Mouse (Mus musculus): ENCODE results near the gene Rcsd1. TPM values are rescaled to one million over a fixed set of nuclear protein-coding genes. Genes with fewer than 3 reads are reported as not detected.

Gene Rcsd1
- total and polyA plus RNA-seq, 3 experiments, result 22.7 to 81.1 (median 35.7) TPM

- peaks cover 16 to 49% of the 10 kb centered on the region in 2 experiments for H3K4me1 ChIP-seq (ENCODE audit: control insufficient read depth in 1 of 2, insufficient read depth in 2 of 2)
These were observed 46.9 kb downstream of the Rcsd1 start for GRCm38 (mm10) chr1:165662426-165663192.

GRCm38 (mm10) chr1:165661725-165662124 is 47.8 kb downstream of the Rcsd1 start:
- TF ChIP-seq ZMIZ1 (IDR thresholded peaks at IDR 0.05; ENCODE audit: low read depth, low read length) (no peak), MAX (IDR thresholded peaks at IDR 0.05; ENCODE audit: low read length) (no peak), POLR2A (IDR thresholded peaks at IDR 0.05; ENCODE audit: low read depth, low read length) (no peak), RCOR1 (conservative IDR thresholded peaks at IDR 0.05; ENCODE audit: low read depth, low read length) (no peak), SIN3A (IDR thresholded peaks at IDR 0.05; ENCODE audit: low read length) (no peak)
- no peak overlapping the region for H3K27ac ChIP-seq (ENCODE audit: insufficient read depth, low read depth)
- H3K4me1 ChIP-seq (ENCODE audit: control insufficient read depth in 1 of 2, insufficient read depth in 2 of 2), result peaks cover 16 to 50% of the 10 kb centered on the region in 2 experiments
- H3K36me3 ChIP-seq (replicated peaks in 1 of 2; ENCODE audit: control insufficient read depth in 1 of 2, insufficient read depth in 1 of 2, low read length in 1 of 2), result peaks cover 30 to 89% of the 10 kb centered on the region in 2 experiments
- H3K4me3 ChIP-seq (replicated peaks in 1 of 3; ENCODE audit: low read depth in 2 of 3, low read length in 2 of 3, poor library complexity in 1 of 3), result no peak overlapping the region
- in situ Hi-C loops (cut with MboI; ENCODE audit: low pct_ligation_motif_present, low pct_unique_long_range_greater_than_20kb, low sequenced_read_pairs) (loop anchor here (5.0 to 25.0 kb wide), 3 partner anchors 76 to 501 kb away; no protein-coding TSS in a partner anchor), dilution Hi-C loops (cut with MboI; ENCODE audit: extremely low pct_ligation_motif_present, extremely low pct_unique_long_range_greater_than_20kb, low sequenced_read_pairs) (no loop called here)
- H3K79me2 ChIP-seq (replicated peaks; ENCODE audit: control insufficient read depth, extremely low read depth, insufficient read depth, poor library complexity, severe bottlenecking), result no peaks in the 10 kb centered on the region
- no peak for DNase-seq (ENCODE audit: extremely low read depth)
- H3K4me2 ChIP-seq (ENCODE audit: insufficient read depth, low read depth, poor library complexity, severe bottlenecking), result no peak overlapping the region
- no peaks in the 10 kb centered on the region for H3K27me3 ChIP-seq (replicated peaks)
- H3K9me3 ChIP-seq (replicated peaks; ENCODE audit: low read length), result peaks cover 6% of the 10 kb centered on the region
- no peak overlapping the region for H3K9ac ChIP-seq (ENCODE audit: insufficient read depth, low read depth)

More at GRCm38 (mm10) chr1:165662426-165663192, 46.9 kb downstream of the Rcsd1 start:
- peak; percentile 46 for DNase-seq (ENCODE audit: extremely low read depth)
- Histone ChIP-seq H3K9me3 (replicated peaks; ENCODE audit: low read length) (peaks cover 1% of the 10 kb centered on the region), H3K4me2 (ENCODE audit: insufficient read depth, low read depth, poor library complexity, severe bottlenecking) (no peak overlapping the region), H3K36me3 (replicated peaks in 1 of 2; ENCODE audit: control insufficient read depth in 1 of 2, insufficient read depth in 1 of 2, low read length in 1 of 2) (peaks cover 25 to 93% of the 10 kb centered on the region in 2 experiments), H3K27me3 (replicated peaks) (no peaks in the 10 kb centered on the region), H3K79me2 (replicated peaks; ENCODE audit: control insufficient read depth, extremely low read depth, insufficient read depth, poor library complexity, severe bottlenecking) (no peaks in the 10 kb centered on the region), H3K4me3 (replicated peaks in 1 of 3; ENCODE audit: low read depth in 2 of 3, low read length in 2 of 3, poor library complexity in 1 of 3) (no peak overlapping the region), H3K9ac (ENCODE audit: insufficient read depth, low read depth) (no peak overlapping the region), H3K27ac (ENCODE audit: insufficient read depth, low read depth) (no peak overlapping the region)
- dilution Hi-C loops (cut with MboI; ENCODE audit: extremely low pct_ligation_motif_present, extremely low pct_unique_long_range_greater_than_20kb, low sequenced_read_pairs) (no loop called here), in situ Hi-C loops (cut with MboI; ENCODE audit: low pct_ligation_motif_present, low pct_unique_long_range_greater_than_20kb, low sequenced_read_pairs) (loop anchor here (5.0 to 25.0 kb wide), 3 partner anchors 75 to 500 kb away; no protein-coding TSS in a partner anchor)
- TF ChIP-seq MXI1 (IDR thresholded peaks at IDR 0.05; ENCODE audit: low read depth, low read length) (no peak), MEF2A (IDR thresholded peaks at IDR 0.05; ENCODE audit: borderline replicate concordance, low read depth, low read length) (peak; percentile 91), IRF4 (IDR thresholded peaks at IDR 0.05; ENCODE audit: low read depth, low read length) (peak; percentile 34; the same call in 1 of the 2 replicates), GABPA (IDR thresholded peaks at IDR 0.05; ENCODE audit: insufficient replicate concordance, low read depth, low read length) (no peak), ETS1 (conservative IDR thresholded peaks at IDR 0.05; ENCODE audit: low read depth, low read length) (peak; percentile 19; the same call in 1 of the 2 replicates), BHLHE40 (IDR thresholded peaks at IDR 0.05; ENCODE audit: low read depth, low read length) (peak; percentile 88), UBTF (IDR thresholded peaks at IDR 0.05; ENCODE audit: low read depth, low read length) (no peak), POLR2A (IDR thresholded peaks at IDR 0.05; ENCODE audit: low read depth, low read length) (0 out of 2 replicates have a peak, but pooled peaks have one; percentile 19), EP300 (IDR thresholded peaks at IDR 0.05; ENCODE audit: low read length) (0 out of 2 replicates have a peak, but pooled peaks have one; percentile 8)
